Mouse (Mus musculus): ENCODE measurements around the gene Gtf2ird2. TPM values are rescaled to one million over a fixed set of nuclear protein-coding genes. Genes with fewer than 3 reads are reported as not detected.
A peak's percentile ranks its signal among the peaks of the same experiment; 100 is the strongest.

Gene Gtf2ird2
- 7.5 and 8.0 TPM in 2 replicates for polyA plus RNA-seq (2014; fragmentation: Nextera tagmentation; extraction: Ambion mirVana)

DNA sequence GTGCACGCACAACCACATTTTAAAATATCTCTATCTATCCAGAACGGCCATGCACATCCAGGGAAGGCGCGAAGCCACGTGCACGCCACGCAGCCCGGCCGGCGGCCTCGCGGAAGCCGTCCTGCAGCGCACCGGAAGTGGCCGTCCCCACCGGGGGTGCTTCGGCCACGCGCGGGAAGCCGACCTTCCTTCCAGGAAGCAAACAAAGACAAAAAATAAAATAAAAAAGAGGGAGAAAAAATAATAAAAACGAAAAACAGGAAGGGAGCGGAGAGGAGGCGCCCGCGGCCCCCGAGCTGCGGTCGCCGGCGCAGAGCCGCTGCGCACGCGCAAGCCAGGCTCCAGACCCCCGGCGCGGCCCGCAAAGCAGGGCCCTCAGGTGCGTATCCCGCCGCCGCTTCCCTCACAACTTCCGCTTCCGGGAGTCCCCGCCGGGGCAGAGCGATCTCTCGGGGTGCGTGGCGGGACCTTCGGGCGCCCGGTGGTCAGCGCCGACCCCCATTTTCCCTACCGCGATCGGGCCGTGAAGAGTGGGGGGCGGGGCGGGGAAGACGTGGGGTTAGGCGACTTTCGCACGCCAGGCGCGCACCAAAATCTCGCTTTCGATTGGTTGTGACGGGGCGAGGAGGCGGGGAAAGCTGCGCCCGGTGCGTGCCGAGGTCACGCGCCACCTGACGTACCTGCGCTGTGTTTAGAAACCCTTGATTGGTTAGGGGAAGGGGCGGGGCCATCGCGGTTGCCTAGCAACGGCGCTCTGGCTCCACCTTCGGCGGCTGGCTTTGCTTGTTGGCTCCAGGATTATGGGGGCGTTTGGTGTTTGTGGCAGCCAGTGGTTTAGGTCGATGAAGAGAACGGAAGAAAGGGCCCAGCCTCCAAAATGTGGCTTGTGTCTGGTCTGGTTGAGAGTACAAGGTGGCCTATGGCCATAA, at the start of gene Gtf2ird2:
Gtf2ird2 (plus strand) TSS at position 140 of the 929 bp plus-strand sequence.
- peak within 1 kb of the TSS; percentile 60 for H3K4me3 ChIP-seq (ENCODE audit: low read depth, low read length)
- H3K36me3 ChIP-seq (ENCODE audit: control insufficient read depth, insufficient read depth, low read length) = no peaks in the 10 kb centered on the region
- no peaks in the 10 kb centered on the region for H3K27me3 ChIP-seq (replicated peaks; ENCODE audit: control insufficient read depth, insufficient read depth, low read length)
- peak; percentile 98 for DNase-seq (ENCODE audit: low spot score)
- H3K27ac ChIP-seq (ENCODE audit: low read depth) = peak within 1 kb of the TSS; percentile 95
- H3K4me2 ChIP-seq (ENCODE audit: low read length) = peak within 1 kb of the TSS; percentile 83
- peak; percentile 94 for ATAC-seq (replicated peaks; ENCODE audit: low FRiP score, low TSS enrichment, low read depth)
- under 1% methylated on average over 88 of the region's 92 CpGs for WGBS
- H3K9ac ChIP-seq (ENCODE audit: low read length) = peak within 1 kb of the TSS; percentile 86
- peaks cover 17% of the 10 kb centered on the region for H3K4me1 ChIP-seq (replicated peaks; ENCODE audit: control insufficient read depth, insufficient read depth, low read length)
- H3K9me3 ChIP-seq (ENCODE audit: control insufficient read depth, low read length) = 0 out of 2 replicates have a peak, but pooled peaks cover 3% of the 10 kb centered on the region

GRCm38 (mm10) chr5:134136022-134136421, 47.8 kb upstream of the Gtf2ird2 start:
- H3K4me1 ChIP-seq (replicated peaks; ENCODE audit: control insufficient read depth, insufficient read depth, low read length) = no peaks in the 10 kb centered on the region
- 0 out of 2 replicates have a peak, but pooled peaks cover 5% of the 10 kb centered on the region for H3K36me3 ChIP-seq (ENCODE audit: control insufficient read depth, insufficient read depth, low read length)
- WGBS = 91% methylated on average over 12 of the region's 12 CpGs
- H3K9ac ChIP-seq (ENCODE audit: low read length) = no peak overlapping the region
- no peaks in the 10 kb centered on the region for H3K9me3 ChIP-seq (ENCODE audit: control insufficient read depth, low read length)
- ATAC-seq (replicated peaks; ENCODE audit: low FRiP score, low TSS enrichment, low read depth) (no peak), DNase-seq (ENCODE audit: low spot score) (no peak)
- no peaks in the 10 kb centered on the region for H3K27me3 ChIP-seq (replicated peaks; ENCODE audit: control insufficient read depth, insufficient read depth, low read length)
- H3K4me2 ChIP-seq (ENCODE audit: low read length) = no peak overlapping the region
- no peak overlapping the region for H3K27ac ChIP-seq (ENCODE audit: low read depth)
- H3K4me3 ChIP-seq (ENCODE audit: low read depth, low read length) = no peak overlapping the region

GRCm38 (mm10) chr5:134137933-134138332, 45.9 kb upstream of the Gtf2ird2 start:
- ATAC-seq (replicated peaks; ENCODE audit: low FRiP score, low TSS enrichment, low read depth) (no peak), DNase-seq (ENCODE audit: low spot score) (no peak)
- H3K9me3 ChIP-seq (ENCODE audit: control insufficient read depth, low read length) = no peaks in the 10 kb centered on the region
- H3K27me3 ChIP-seq (replicated peaks; ENCODE audit: control insufficient read depth, insufficient read depth, low read length) = no peaks in the 10 kb centered on the region
- H3K9ac ChIP-seq (ENCODE audit: low read length) = no peak overlapping the region
- 0 out of 2 replicates have a peak, but pooled peaks cover 5% of the 10 kb centered on the region for H3K36me3 ChIP-seq (ENCODE audit: control insufficient read depth, insufficient read depth, low read length)
- WGBS = 88% methylated on average over 4 of the region's 5 CpGs
- no peak overlapping the region for H3K4me2 ChIP-seq (ENCODE audit: low read length)
- H3K27ac ChIP-seq (ENCODE audit: low read depth) = no peak overlapping the region
- H3K4me1 ChIP-seq (replicated peaks; ENCODE audit: control insufficient read depth, insufficient read depth, low read length) = no peaks in the 10 kb centered on the region
- no peak overlapping the region for H3K4me3 ChIP-seq (ENCODE audit: low read depth, low read length)

GRCm38 (mm10) chr5:134139429-134139828, 44.4 kb upstream of the Gtf2ird2 start:
- Histone ChIP-seq H3K4me2 (ENCODE audit: low read length) (no peak overlapping the region), H3K4me3 (ENCODE audit: low read depth, low read length) (no peak overlapping the region), H3K4me1 (replicated peaks; ENCODE audit: control insufficient read depth, insufficient read depth, low read length) (no peaks in the 10 kb centered on the region), H3K36me3 (ENCODE audit: control insufficient read depth, insufficient read depth, low read length) (0 out of 2 replicates have a peak, but pooled peaks cover 5% of the 10 kb centered on the region), H3K9me3 (ENCODE audit: control insufficient read depth, low read length) (no peaks in the 10 kb centered on the region), H3K27ac (ENCODE audit: low read depth) (no peak overlapping the region), H3K9ac (ENCODE audit: low read length) (no peak overlapping the region), H3K27me3 (replicated peaks; ENCODE audit: control insufficient read depth, insufficient read depth, low read length) (no peaks in the 10 kb centered on the region)
- WGBS = 86% methylated on average over 6 of the region's 6 CpGs
- ATAC-seq (replicated peaks; ENCODE audit: low FRiP score, low TSS enrichment, low read depth) = no peak
- no peak for DNase-seq (ENCODE audit: low spot score)

DNA sequence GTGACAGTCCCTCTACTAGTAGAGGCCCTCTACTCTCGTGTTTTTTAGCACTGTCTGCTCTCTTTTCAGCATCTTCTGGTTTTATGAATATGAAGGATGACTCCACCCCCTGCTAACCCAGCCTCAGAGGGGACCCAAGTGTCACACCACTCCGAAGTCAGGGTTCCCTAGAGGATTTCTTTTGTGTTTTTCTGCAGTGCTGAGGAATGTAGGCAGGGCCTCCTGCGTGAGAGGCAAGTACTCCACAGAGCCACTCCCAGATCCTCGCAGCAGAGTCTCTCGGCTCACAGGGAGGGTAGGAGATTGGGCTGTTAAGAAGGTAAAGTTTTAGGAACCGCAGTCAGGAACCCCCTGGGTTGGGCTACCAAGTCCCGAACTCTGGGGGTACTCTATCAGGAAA, 42.6 kb upstream of the Gtf2ird2 start:
- DNase-seq (ENCODE audit: low spot score) (no peak), ATAC-seq (replicated peaks; ENCODE audit: low FRiP score, low TSS enrichment, low read depth) (no peak)
- H3K9me3 ChIP-seq (ENCODE audit: control insufficient read depth, low read length) = no peaks in the 10 kb centered on the region
- no peaks in the 10 kb centered on the region for H3K27me3 ChIP-seq (replicated peaks; ENCODE audit: control insufficient read depth, insufficient read depth, low read length)
- H3K4me2 ChIP-seq (ENCODE audit: low read length) = no peak overlapping the region
- H3K4me1 ChIP-seq (replicated peaks; ENCODE audit: control insufficient read depth, insufficient read depth, low read length) = no peaks in the 10 kb centered on the region
- no peak overlapping the region for H3K27ac ChIP-seq (ENCODE audit: low read depth)
- no peak overlapping the region for H3K4me3 ChIP-seq (ENCODE audit: low read depth, low read length)
- H3K36me3 ChIP-seq (ENCODE audit: control insufficient read depth, insufficient read depth, low read length) = no peaks in the 10 kb centered on the region
- WGBS = 68% methylated on average over 7 of the region's 7 CpGs
- no peak overlapping the region for H3K9ac ChIP-seq (ENCODE audit: low read length)

DNA sequence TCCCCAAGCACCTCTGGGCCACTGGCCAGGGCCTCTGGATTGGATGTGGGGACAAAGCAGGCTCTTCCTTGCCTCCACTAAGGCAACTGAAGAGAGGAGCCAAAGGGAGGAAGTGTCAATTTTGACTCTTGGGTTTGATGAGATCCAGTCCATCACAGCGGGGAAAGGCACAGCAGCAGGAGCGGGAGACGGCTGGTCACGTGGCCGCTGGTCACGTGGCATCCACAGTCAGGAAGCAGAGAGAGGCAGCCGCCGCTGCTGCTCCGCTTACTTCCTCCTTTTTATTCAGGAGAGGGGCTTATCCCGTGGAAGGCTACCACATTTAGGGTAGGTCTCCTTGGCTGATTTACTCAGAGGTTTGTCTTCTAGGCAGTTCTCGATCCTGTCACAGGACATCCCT, 41.4 kb upstream of the Gtf2ird2 start:
- no peaks in the 10 kb centered on the region for H3K36me3 ChIP-seq (ENCODE audit: control insufficient read depth, insufficient read depth, low read length)
- H3K4me2 ChIP-seq (ENCODE audit: low read length) = no peak overlapping the region
- no peak overlapping the region for H3K27ac ChIP-seq (ENCODE audit: low read depth)
- DNase-seq (ENCODE audit: low spot score) = no peak
- no peak overlapping the region for H3K4me3 ChIP-seq (ENCODE audit: low read depth, low read length)
- no peaks in the 10 kb centered on the region for H3K9me3 ChIP-seq (ENCODE audit: control insufficient read depth, low read length)
- H3K9ac ChIP-seq (ENCODE audit: low read length) = no peak overlapping the region
- no peak for ATAC-seq (replicated peaks; ENCODE audit: low FRiP score, low TSS enrichment, low read depth)
- no peaks in the 10 kb centered on the region for H3K4me1 ChIP-seq (replicated peaks; ENCODE audit: control insufficient read depth, insufficient read depth, low read length)
- no peaks in the 10 kb centered on the region for H3K27me3 ChIP-seq (replicated peaks; ENCODE audit: control insufficient read depth, insufficient read depth, low read length)
- WGBS = 73% methylated on average over 11 of the region's 11 CpGs

DNA sequence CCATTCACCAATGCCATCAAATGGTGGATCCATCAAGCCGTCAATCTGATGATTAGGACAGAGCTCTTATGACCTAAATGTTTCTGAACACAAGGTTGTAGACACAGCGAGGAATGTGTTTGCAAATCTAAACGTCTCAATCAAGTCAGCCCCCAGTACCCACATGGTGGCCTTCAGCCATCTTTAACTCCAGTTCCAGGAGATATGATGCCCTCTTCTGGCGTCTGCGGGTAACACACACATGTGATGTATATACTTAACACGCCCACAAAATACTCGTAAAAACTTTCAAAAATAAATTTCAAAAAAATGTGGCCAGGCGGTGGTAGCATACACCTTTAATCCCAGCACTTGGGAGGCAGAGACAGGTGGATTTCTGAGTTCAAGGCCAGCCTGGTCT, 38.8 kb upstream of the Gtf2ird2 start:
- WGBS = 92% methylated on average over 8 of the region's 8 CpGs
- H3K4me1 ChIP-seq (replicated peaks; ENCODE audit: control insufficient read depth, insufficient read depth, low read length) = no peaks in the 10 kb centered on the region
- H3K9me3 ChIP-seq (ENCODE audit: control insufficient read depth, low read length) = no peaks in the 10 kb centered on the region
- H3K27ac ChIP-seq (ENCODE audit: low read depth) = no peak overlapping the region
- H3K27me3 ChIP-seq (replicated peaks; ENCODE audit: control insufficient read depth, insufficient read depth, low read length) = no peaks in the 10 kb centered on the region
- H3K36me3 ChIP-seq (ENCODE audit: control insufficient read depth, insufficient read depth, low read length) = peaks cover 22% of the 10 kb centered on the region
- H3K9ac ChIP-seq (ENCODE audit: low read length) = no peak overlapping the region
- H3K4me2 ChIP-seq (ENCODE audit: low read length) = no peak overlapping the region
- ATAC-seq (replicated peaks; ENCODE audit: low FRiP score, low TSS enrichment, low read depth) (no peak), DNase-seq (ENCODE audit: low spot score) (no peak)
- no peak overlapping the region for H3K4me3 ChIP-seq (ENCODE audit: low read depth, low read length)

DNA sequence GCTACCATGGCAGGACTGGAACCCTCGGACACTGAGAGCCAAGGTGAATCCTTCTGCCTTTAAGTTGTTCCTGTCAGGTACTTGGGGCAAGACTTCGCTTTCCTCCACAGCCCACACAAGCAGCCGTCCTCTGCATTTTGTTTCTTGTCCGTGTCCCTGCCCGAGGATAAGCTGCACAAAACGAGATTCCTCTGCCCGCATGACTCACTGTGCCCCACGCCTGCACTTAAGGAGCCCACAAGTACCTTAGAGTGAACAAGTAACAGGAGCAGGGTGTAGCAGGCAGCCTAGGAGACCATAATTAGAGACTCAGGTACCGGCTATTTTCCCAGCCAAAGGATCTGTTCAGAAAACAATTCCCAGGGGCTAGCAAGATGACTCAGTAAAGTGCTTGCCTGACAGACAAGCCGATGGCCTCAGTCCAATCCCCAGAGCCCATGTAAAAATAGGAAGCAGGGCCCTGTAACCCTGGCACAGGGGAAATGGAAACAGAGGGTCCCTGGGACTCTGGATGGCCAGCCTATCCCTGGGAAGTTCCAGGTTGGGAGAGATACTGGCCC, 36.5 kb upstream of the Gtf2ird2 start:
- WGBS = 88% methylated on average over 10 of the region's 10 CpGs
- no peak overlapping the region for H3K4me3 ChIP-seq (ENCODE audit: low read depth, low read length)
- no peak overlapping the region for H3K9ac ChIP-seq (ENCODE audit: low read length)
- H3K4me1 ChIP-seq (replicated peaks; ENCODE audit: control insufficient read depth, insufficient read depth, low read length) = no peaks in the 10 kb centered on the region
- H3K9me3 ChIP-seq (ENCODE audit: control insufficient read depth, low read length) = no peaks in the 10 kb centered on the region
- no peak for DNase-seq (ENCODE audit: low spot score)
- ATAC-seq (replicated peaks; ENCODE audit: low FRiP score, low TSS enrichment, low read depth) = no peak
- H3K27ac ChIP-seq (ENCODE audit: low read depth) = no peak overlapping the region
- peaks cover 42% of the 10 kb centered on the region for H3K36me3 ChIP-seq (ENCODE audit: control insufficient read depth, insufficient read depth, low read length)
- H3K27me3 ChIP-seq (replicated peaks; ENCODE audit: control insufficient read depth, insufficient read depth, low read length) = no peaks in the 10 kb centered on the region
- no peak overlapping the region for H3K4me2 ChIP-seq (ENCODE audit: low read length)

Data from intestine, embryonic 14.5 days (tissue).